Mouse (Mus musculus) T-helper 1 cell (primary cell): Measurements from ENCODE around the gene Gm5105.

ENCODE experiments used
- in situ Hi-C: fragments of 300-600 bp; cut with MboI, MseI; formaldehyde crosslinking; loops from one replicate; pipeline ENCODE4 v1.15.1; 2025; ENCODE audit warnings: high pct_unique_total_duplicates

The Gm5105 gene

GRCm38 (mm10) chr3:138027575-138028362 lies 39.4 kb downstream of the Gm5105 start:
- in situ Hi-C loops: no loop called here

GRCm38 (mm10) chr3:138026286-138026685 lies 40.9 kb downstream of the Gm5105 start:
- in situ Hi-C loops: no loop called here

GRCm38 (mm10) chr3:138022651-138023050 lies 44.5 kb downstream of the Gm5105 start:
- in situ Hi-C loops: no loop called here

GRCm38 (mm10) chr3:138022003-138022402 lies 45.2 kb downstream of the Gm5105 start:
- in situ Hi-C loops: no loop called here

- in situ Hi-C loops: no loop called here
Measured at GRCm38 (mm10) chr3:138016810-138017209, 50.4 kb downstream of the Gm5105 start.

GRCm38 (mm10) chr3:138014725-138015124 lies 52.5 kb downstream of the Gm5105 start:
- in situ Hi-C loops: no loop called here

- in situ Hi-C loops: no loop called here
Measured at GRCm38 (mm10) chr3:138012351-138012750, 54.8 kb downstream of the Gm5105 start.

GRCm38 (mm10) chr3:138008152-138008551 lies 59.0 kb downstream of the Gm5105 start:
- in situ Hi-C loops: no loop called here

GRCm38 (mm10) chr3:138006896-138007295 lies 60.3 kb downstream of the Gm5105 start:
- in situ Hi-C loops: no loop called here

GRCm38 (mm10) chr3:138003264-138003663 lies 63.9 kb downstream of the Gm5105 start:
- in situ Hi-C loops: no loop called here

GRCm38 (mm10) chr3:138002545-138002944 lies 64.6 kb downstream of the Gm5105 start:
- in situ Hi-C loops: no loop called here

- in situ Hi-C loops: no loop called here
Measured at GRCm38 (mm10) chr3:138001865-138002264, 65.3 kb downstream of the Gm5105 start.

- in situ Hi-C loops: no loop called here
Measured at GRCm38 (mm10) chr3:138000724-138001069, 66.5 kb downstream of the Gm5105 start.

- in situ Hi-C loops: no loop called here
Measured at GRCm38 (mm10) chr3:138000062-138000723, 67.0 kb downstream of the Gm5105 start.

- in situ Hi-C loops: loop anchor here (5.0 to 10.0 kb wide), 2 partner anchors 148 to 225 kb away; no protein-coding TSS in a partner anchor
Measured at GRCm38 (mm10) chr3:137999224-137999790, 67.9 kb downstream of the Gm5105 start.
